Mouse (Mus musculus) liver, adult 2 months (tissue): ENCODE results near the gene Atg16l2.

Experiments
- CTCF ChIP-seq: fragments of 200-500 bp; IDR thresholded peaks from 2 replicates; pipeline ENCODE4 v1.5.1; 2011; ENCODE audit warnings: low read depth, low read length, control low read depth
- POLR2A ChIP-seq: fragments of 200-500 bp; IDR thresholded peaks from 2 replicates; pipeline ENCODE4 v1.6.1; 2011; ENCODE audit warnings: low read length, control low read depth; ENCODE audit not compliant: insufficient read depth; ENCODE audit errors: extremely low read depth

- TF ChIP-seq CTCF (peak; percentile 77), POLR2A (peak; percentile 56; the same call in 1 of the 2 replicates)
Observed at GRCm38 (mm10) chr7:101310327-101311028, 8.4 kb upstream of the Atg16l2 start.
